Mouse (Mus musculus): ENCODE measurements at regions not wholly inside any gene's neighbourhood (a gene's known extent, or its start where the extent isn't known, plus 50 kb on each side); places are given as distances from the start of the nearest gene placed in this dataset.

DNA sequence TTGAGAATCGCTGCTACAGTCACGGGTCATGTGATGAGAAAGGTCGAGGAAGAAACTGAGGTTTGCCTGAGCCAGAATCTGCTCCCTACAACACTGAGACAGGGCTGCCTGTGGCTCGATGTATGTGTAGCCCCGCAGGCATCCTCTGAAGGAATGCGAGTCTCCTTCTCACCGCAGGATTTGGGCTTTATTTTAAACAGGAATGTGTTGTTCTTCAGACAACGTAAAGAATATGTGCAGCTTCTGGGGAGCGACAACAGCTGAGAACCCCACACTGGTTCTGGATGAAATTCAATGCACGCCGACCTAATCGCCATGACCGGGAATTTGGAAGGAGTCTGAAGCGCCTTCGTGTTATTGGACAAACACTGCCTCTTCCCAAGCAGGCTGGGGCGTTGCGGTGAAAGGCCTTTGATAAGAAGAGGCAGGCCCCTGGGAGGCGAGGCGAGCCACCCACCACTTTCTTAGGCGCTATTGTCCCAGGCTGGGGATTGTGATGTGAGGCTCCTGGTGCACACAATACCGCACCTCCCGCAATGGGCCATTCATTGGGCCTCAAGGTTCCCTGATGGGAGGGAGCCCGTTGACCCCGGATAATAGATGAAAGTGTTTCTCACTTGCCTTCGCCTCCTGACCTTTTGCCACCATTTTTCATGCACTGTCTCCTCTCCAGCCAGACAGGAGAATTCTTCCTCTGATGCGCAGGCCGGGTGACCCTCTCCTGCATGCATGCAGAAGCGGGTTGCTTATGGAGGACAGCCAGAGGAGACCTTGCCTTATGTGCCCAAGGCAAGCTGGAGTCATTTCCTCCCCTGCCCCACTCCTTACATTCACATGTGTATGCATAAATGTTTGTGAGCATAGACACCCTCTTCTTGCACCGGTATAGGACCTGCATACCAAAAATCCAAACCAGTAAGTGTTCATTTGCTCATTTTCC is 247.6 kb downstream of the Mycn start:
- Histone ChIP-seq H3K9me3 (ENCODE audit: low read depth, low read length) (no peaks in the 10 kb centered on the region), H3K27me3 (ENCODE audit: insufficient read depth, low read length) (no peaks in the 10 kb centered on the region), H3K4me3 (ENCODE audit: low read depth, low read length) (no peak overlapping the region), H3K4me2 (peak overlapping the region; percentile 45), H3K4me1 (ENCODE audit: insufficient read depth) (0 out of 2 replicates have a peak, but pooled peaks cover 10% of the 10 kb centered on the region), H3K27ac (ENCODE audit: low read depth) (no peak overlapping the region), H3K9ac (no peak overlapping the region), H3K36me3 (ENCODE audit: insufficient read depth) (no peaks in the 10 kb centered on the region)
- WGBS, result 14% methylated on average over 29 of the region's 29 CpGs
- ATAC-seq (ENCODE audit: insufficient read depth), result peak; percentile 49; the same call in 1 of the 2 replicates
- no peak for TF ChIP-seq CTCF (IDR thresholded peaks at IDR 0.05; ENCODE audit: low read depth)
- DNase-seq, result peak; percentile 52

DNA sequence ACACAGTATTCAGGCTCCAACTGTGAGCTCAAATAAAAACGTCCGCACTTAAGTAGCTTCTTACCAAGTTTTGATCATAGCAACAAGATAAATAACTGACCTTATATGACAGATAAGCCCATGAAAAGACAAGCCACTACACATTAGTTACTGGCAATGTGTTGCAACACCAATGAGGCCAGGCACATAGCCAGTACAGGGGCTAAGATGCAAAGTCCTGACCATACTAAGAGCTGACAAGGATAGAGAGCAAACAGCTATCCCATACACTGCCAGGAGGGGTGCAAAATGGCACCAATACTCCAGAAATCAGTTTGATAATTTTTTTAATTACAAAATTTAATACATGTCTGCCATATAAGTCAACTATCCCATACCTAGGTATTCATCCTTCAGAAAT is 254.3 kb downstream of the Mycn start:
- Histone ChIP-seq H3K36me3 (ENCODE audit: insufficient read depth) (no peaks in the 10 kb centered on the region), H3K9me3 (ENCODE audit: low read depth, low read length) (no peaks in the 10 kb centered on the region), H3K4me3 (ENCODE audit: low read depth, low read length) (no peak overlapping the region), H3K27me3 (ENCODE audit: insufficient read depth, low read length) (no peaks in the 10 kb centered on the region), H3K27ac (ENCODE audit: low read depth) (no peak overlapping the region), H3K4me1 (ENCODE audit: insufficient read depth) (peaks cover 9% of the 10 kb centered on the region), H3K9ac (no peak overlapping the region), H3K4me2 (no peak overlapping the region)
- ATAC-seq (ENCODE audit: insufficient read depth) (no peak), DNase-seq (no peak)
- 57% methylated on average over 2 of the region's 2 CpGs for WGBS
- no peak for TF ChIP-seq CTCF (IDR thresholded peaks at IDR 0.05; ENCODE audit: low read depth)

DNA sequence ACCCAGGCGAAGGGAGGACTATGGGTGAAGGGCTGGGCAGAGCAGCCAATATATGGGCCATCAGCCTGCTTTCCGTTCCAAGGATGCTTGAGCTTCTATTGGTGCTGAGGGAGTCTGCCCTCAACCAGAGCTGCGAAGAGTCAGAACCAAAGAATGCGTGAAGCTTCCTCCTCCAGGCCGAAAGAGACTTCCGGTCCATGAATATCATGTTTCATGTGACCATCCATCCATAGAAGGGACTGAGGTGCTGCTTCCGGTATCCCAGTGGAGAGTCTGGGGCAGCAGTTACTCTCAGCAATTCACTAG is 256.5 kb downstream of the Mycn start:
- H3K4me3 ChIP-seq (ENCODE audit: low read depth, low read length), result no peak overlapping the region
- no peaks in the 10 kb centered on the region for H3K27me3 ChIP-seq (ENCODE audit: insufficient read depth, low read length)
- H3K4me2 ChIP-seq, result peak overlapping the region; percentile 27; the same call in 1 of the 2 replicates
- no peaks in the 10 kb centered on the region for H3K36me3 ChIP-seq (ENCODE audit: insufficient read depth)
- TF ChIP-seq CTCF (IDR thresholded peaks at IDR 0.05; ENCODE audit: low read depth), result no peak
- DNase-seq (peak; percentile 48), ATAC-seq (ENCODE audit: insufficient read depth) (no peak)
- WGBS, result 42% methylated on average over 7 of the region's 7 CpGs
- H3K27ac ChIP-seq (ENCODE audit: low read depth), result no peak overlapping the region
- peaks cover 13% of the 10 kb centered on the region for H3K4me1 ChIP-seq (ENCODE audit: insufficient read depth)
- H3K9ac ChIP-seq, result no peak overlapping the region
- no peaks in the 10 kb centered on the region for H3K9me3 ChIP-seq (ENCODE audit: low read depth, low read length)

DNA sequence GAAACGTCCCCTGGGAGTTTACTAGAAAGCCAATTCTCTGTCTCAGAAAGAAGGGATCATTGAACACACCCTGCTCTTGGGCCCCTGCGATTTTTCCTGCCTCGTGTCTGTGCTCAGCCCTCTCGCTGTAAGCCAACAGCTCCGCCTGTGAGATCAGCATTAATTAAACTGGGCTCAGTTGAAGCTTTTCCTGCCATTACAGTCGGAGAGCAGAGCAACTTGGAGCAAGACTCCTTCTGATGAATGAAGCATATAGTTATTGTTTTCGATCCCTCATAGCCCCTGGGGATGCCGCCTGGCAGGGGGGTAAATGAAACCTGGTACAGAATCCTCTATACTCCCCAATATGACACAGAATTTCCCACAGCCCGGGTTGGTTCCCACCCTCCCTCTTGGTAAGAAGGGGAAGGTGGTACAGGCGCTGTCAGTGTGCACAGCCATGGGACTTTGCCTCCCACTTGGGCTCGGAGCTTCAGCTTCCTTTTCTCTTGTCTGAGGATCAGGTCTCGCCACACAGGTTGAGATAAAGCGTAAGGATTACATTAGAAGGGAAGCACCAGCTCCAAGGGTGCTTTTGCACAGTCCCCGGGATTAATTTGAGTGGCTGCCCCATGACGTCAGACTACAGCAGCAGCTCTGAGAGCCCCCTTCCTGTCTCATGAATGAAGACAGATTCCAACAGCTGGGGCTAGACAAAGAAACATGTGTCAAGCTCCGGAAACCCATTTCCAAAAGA is 257.1 kb downstream of the Mycn start:
- H3K4me2 ChIP-seq, result peak overlapping the region; percentile 27; the same call in 1 of the 2 replicates
- no peak for TF ChIP-seq CTCF (IDR thresholded peaks at IDR 0.05; ENCODE audit: low read depth)
- ATAC-seq (ENCODE audit: insufficient read depth), result no peak
- no peak for DNase-seq
- H3K4me1 ChIP-seq (ENCODE audit: insufficient read depth), result peaks cover 13% of the 10 kb centered on the region
- H3K9me3 ChIP-seq (ENCODE audit: low read depth, low read length), result no peaks in the 10 kb centered on the region
- no peaks in the 10 kb centered on the region for H3K36me3 ChIP-seq (ENCODE audit: insufficient read depth)
- H3K4me3 ChIP-seq (ENCODE audit: low read depth, low read length), result no peak overlapping the region
- H3K9ac ChIP-seq, result no peak overlapping the region
- WGBS, result 39% methylated on average over 16 of the region's 16 CpGs
- H3K27me3 ChIP-seq (ENCODE audit: insufficient read depth, low read length), result no peaks in the 10 kb centered on the region
- H3K27ac ChIP-seq (ENCODE audit: low read depth), result no peak overlapping the region

DNA sequence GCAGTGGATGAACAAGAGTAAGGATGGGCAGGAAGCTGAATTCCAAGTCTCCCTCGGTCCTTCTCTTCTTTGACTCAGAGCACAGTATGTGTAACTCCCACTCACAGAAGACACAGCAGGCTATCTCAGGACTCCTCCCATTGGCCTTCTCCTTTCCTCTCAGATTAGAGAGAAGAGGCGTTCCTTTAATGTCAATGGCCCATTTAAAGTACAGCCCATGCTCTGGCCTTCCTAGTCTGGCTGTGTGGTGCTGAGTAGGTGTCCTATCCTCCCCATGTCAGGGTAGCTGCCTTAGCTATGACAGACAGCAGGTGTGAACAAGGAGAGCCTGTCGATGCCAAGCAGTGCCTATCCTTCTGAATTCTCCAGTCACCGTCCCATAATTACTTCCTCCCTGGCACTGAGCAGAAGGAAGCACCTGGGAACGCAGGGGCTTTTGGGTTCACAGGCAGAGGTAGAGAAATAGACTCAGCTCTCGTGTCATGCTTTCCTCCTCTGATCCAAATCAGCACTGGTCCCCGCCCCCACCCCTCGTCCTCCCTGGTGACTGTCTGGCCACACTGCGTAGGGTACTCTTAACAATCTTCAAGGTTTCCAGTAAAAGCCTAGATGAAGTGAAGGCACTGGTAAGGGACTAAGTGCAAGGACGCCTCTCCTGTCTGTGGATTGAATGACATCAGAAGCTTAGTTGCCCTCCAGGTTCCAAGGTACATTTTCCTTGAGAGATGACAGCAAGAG is 257.8 kb downstream of the Mycn start:
- Histone ChIP-seq H3K4me3 (ENCODE audit: low read depth, low read length) (no peak overlapping the region), H3K9me3 (ENCODE audit: low read depth, low read length) (no peaks in the 10 kb centered on the region), H3K36me3 (ENCODE audit: insufficient read depth) (no peaks in the 10 kb centered on the region), H3K4me2 (no peak overlapping the region), H3K27me3 (ENCODE audit: insufficient read depth, low read length) (no peaks in the 10 kb centered on the region), H3K27ac (ENCODE audit: low read depth) (no peak overlapping the region), H3K4me1 (ENCODE audit: insufficient read depth) (peaks cover 13% of the 10 kb centered on the region), H3K9ac (no peak overlapping the region)
- ATAC-seq (ENCODE audit: insufficient read depth) (no peak), DNase-seq (no peak)
- 60% methylated on average over 10 of the region's 10 CpGs for WGBS
- TF ChIP-seq CTCF (IDR thresholded peaks at IDR 0.05; ENCODE audit: low read depth), result no peak

DNA sequence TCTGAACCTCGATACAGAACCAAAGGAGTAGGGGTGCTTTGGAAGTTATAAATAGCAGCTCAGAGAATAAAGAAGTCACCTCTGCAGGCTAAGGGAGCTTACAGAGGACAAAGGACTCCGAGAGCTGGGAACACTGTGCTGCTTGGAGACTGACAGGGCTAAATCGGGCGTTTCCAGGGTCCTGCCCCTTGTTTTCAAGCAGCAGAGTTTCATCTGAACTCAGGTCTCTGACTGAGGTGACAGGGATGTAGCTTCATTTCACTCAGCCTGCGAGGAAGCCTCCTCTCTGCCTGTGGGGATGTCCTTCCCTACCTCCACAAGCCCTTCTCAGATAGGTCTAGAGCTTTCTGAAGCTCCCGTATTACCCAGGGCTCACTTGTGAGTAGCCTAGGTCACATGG is 260.6 kb downstream of the Mycn start:
- peak overlapping the region; percentile 54 for H3K4me2 ChIP-seq
- H3K9me3 ChIP-seq (ENCODE audit: low read depth, low read length), result no peaks in the 10 kb centered on the region
- peak overlapping the region; percentile 19; the same call in 1 of the 2 replicates for H3K4me3 ChIP-seq (ENCODE audit: low read depth, low read length)
- no peak overlapping the region; the same call in 1 of the 2 replicates for H3K27ac ChIP-seq (ENCODE audit: low read depth)
- H3K36me3 ChIP-seq (ENCODE audit: insufficient read depth), result no peaks in the 10 kb centered on the region
- no peak for TF ChIP-seq CTCF (IDR thresholded peaks at IDR 0.05; ENCODE audit: low read depth)
- peaks cover 13% of the 10 kb centered on the region for H3K4me1 ChIP-seq (ENCODE audit: insufficient read depth)
- WGBS, result 20% methylated on average over 6 of the region's 6 CpGs
- ATAC-seq (ENCODE audit: insufficient read depth) (no peak), DNase-seq (peak; percentile 31)
- H3K9ac ChIP-seq, result peak overlapping the region; percentile 2
- H3K27me3 ChIP-seq (ENCODE audit: insufficient read depth, low read length), result no peaks in the 10 kb centered on the region

Measured in lung, embryonic 14.5 days (tissue).